Mouse (Mus musculus) gastrocnemius, postnatal 36 days (tissue): ENCODE measurements around the gene Rrm2. TPM values are rescaled to one million over a fixed set of nuclear protein-coding genes. Genes with fewer than 3 reads are reported as not detected.

ENCODE experiments used
- DNase-seq, 2 experiments: peaks; one replicate each; pipeline ENCODE4 v3.0.0; 2022
- intact Hi-C: fragments of 180-260 bp; cut with DNase I; formaldehyde crosslinking; loops from one replicate; pipeline ENCODE4 v1.15.1; 2025
- long read RNA-seq, 2 experiments: library from polyadenylated mRNA; stranded (forward); transcript quantifications; one replicate each; pipeline ENCODE4 v2.0.0; 2021
- total RNA-seq, 2 experiments: library from RNA; stranded (reverse); gene quantifications; 2 replicates each; pipeline ENCODE4 v1.2.3; 2021

Rrm2 gene
- 1 to 10 TPM; 2.1 to 3.0 TPM for total RNA-seq
- long read RNA-seq, experiment 1, partial matches to known transcripts = 1 of 2 reads
- long read RNA-seq, experiment 1, other reads (novel, unspliced or antisense) = 0 of 2 reads
- long read RNA-seq, experiment 2, transcript Rrm2-201 (10 exons, 2,193 nt) = major isoform, 6 of 7 reads
- long read RNA-seq, experiment 2, partial matches to known transcripts = 1 of 7 reads
- long read RNA-seq, experiment 2, other reads (novel, unspliced or antisense) = 0 of 7 reads

DNA sequence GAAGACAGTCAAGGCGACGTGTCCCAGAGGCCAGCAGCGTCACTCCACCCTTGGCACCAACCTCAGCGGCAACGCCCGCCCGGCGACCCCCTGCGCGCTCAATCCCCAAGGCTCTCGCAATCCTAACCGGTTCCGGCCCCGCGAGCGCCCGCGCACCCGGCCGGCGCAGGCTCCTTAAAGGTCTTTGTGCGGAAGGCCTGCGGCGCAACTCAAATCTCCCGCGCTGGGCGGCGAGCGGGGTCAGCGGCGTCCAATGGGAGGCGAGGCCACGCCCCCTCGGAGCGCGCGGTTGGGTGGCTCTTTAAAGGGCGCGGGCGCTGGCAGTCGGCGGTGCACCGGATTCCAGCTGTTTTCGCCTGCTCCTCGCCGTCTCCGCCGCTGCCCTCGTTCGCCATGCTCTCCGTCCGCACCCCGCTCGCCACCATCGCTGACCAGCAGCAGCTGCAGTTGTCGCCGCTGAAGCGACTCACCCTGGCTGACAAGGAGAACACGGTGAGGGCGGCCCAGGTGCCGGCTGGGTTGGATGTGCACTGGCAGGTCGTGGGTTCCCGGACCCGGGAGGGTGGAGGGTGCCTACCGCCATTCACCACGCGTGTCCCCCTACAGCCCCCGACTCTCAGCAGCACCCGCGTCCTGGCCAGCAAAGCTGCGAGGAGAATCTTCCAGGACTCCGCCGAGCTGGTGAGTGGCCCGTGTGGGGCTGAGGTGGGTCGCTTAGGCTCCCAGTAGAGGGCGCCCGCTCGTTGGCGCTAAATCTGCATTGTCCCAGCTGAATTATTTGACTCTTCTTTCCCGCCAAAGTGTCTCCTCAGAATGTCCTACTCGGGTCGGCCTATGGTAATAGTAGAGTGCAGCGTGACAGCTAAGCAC is at the start of gene Rrm2:
Gene Rrm2 (plus strand): TSS at position 288 of the 870 bp plus-strand sequence.
- intact Hi-C loops = loop anchor here (5.0 kb wide), 1 partner anchor 124 kb away; the partner anchor contains the start of gene Mboat2
- DNase-seq = peak; percentile 89 to 94

DNA sequence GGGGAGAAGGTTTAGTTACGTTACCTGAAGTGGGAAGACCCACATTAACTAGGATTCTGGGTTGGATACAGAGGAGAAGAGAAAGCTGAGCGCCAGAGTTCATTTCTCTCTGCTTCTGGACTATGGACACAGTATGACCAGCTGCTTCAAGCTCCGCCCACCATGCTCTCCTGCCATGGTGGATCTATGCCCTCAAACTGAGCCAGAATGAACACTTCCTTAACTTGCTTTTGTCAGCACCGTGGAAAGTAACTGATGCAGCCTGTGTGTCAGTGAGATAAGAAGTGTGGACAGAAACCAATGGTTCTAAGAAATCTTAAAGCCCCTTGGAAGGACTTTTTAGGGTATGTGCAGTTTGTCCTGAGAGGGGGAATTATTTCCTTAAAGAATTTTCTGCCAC is 49.0 kb upstream of the Rrm2 start:
- DNase-seq = no peak
- intact Hi-C loops = no loop called here

DNA sequence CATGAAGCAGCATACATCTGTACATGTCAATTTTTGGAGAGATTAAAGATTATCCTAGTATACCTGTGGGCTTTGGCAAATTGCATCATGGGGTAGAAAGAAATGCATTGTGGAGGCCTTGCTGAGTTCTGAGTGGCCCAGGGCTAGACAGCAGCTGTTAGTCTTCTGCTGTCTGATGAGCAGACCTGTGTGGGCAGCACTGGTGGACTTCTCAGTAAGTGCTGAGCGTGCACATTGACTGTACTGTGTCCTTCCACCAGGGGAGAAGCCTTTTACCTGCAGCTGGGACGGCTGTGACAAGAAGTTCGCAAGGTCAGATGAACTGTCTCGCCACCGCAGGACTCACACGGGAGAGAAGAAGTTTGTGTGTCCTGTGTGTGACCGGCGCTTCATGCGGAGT is 48.1 kb upstream of the Rrm2 start:
- intact Hi-C loops = no loop called here
- no peak for DNase-seq

DNA sequence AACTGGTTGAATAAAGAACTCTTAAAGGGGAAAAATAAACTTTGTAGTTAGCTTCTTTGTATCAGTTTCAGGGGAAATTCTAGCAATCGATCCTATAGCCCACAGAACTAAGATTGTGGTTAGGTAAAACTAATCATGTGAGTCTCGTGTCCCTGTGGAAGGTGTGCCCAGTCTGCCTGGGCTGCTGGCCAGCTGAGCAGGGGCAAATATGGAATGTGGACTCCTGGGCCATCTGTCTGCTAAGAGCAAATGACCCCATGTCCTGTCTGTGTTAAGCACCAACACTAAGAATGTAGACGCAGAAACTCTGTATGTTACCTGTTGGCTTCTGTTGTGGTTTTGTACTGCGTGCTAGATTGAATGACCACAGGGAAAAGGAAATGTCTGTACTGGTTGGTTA is 46.9 kb upstream of the Rrm2 start:
- intact Hi-C loops = no loop called here

DNA sequence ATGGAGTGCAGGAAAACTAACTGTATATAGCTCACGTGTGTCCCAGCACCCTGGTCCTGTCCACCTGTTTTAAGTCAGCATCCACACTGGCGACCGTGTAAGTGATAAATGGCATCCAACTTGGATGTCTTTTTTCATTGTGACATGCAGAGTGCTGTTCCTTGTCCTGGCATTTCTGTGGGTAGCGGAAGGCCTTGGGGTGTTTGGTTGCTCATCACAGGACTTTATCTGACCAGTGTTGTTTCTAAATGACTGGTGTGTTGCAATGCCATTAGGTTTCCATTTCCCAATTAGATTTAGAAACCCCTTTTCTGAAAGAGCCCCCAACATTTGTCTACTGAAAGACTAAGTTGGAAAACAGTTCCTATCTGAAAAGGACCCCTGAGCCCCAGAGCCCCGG is 45.9 kb upstream of the Rrm2 start:
- intact Hi-C loops = no loop called here
- no peak for DNase-seq

More for the DNA sequence above, 46.9 kb upstream of the Rrm2 start:
- no peak for DNase-seq

DNA sequence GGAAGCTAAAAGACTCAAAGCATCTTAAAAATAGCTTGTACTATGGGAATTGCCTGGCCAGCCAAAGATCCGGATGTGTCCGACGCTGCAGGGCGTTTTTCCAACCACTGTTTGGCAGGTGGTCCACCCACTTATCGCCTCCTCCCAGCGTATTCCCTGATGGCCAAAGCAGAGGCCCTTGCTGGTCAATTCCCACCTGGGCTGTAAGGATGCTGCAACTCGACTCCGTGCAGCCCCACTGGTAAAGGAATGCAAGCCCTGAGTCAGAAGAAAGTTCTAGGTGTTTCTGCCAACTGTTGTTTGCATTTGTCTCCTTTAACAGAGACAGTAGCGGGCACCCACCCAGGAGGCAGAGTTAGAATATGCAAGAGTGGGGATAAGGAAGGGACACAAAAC is 27.9 kb upstream of the Rrm2 start:
- DNase-seq = peak; percentile 71 to 78
- intact Hi-C loops = loop anchor here (5.0 kb wide), 1 partner anchor 73 kb away; no protein-coding TSS in a partner anchor

DNA sequence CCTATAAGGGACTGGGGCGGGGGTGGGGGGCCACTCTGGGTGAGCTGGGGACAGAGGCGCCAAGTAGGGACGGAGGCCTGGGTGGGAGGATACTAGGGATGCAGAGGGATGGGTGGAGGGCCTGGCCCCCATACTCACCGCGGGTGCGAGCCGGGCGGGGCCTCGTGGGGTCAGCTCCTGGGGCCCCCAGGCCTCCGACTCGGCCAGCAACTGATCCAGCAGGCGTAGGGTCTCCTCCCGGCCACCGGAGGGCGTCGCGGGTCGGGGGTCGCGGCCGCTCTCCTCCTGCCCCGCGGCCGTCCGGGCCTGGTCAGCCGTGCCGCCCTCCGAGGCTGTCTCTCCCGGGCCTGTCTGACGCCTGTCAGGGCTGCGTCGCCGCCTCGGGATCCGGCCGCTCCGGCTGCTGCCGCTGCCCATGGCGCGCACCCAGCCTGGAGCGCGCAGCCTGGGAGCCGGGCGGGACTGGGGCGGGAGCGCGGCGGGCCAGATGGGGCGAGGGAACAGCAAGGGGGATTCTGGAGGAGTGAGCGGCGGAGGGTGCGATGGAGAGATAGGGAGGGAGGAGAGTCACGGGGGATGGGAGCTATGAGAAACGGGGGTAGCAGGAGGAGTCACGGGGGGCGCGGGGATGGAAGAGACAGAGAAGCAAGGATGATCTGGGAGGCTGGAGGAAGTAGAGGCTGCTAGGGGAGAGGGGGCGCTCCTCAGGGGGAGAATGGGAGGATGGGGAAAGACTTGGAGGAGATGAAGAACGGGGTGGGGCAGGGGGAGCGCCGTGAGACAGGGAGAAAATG is 27.4 kb upstream of the Rrm2 start:
- intact Hi-C loops = loop anchor here (5.0 kb wide), 1 partner anchor 73 kb away; no protein-coding TSS in a partner anchor

DNA sequence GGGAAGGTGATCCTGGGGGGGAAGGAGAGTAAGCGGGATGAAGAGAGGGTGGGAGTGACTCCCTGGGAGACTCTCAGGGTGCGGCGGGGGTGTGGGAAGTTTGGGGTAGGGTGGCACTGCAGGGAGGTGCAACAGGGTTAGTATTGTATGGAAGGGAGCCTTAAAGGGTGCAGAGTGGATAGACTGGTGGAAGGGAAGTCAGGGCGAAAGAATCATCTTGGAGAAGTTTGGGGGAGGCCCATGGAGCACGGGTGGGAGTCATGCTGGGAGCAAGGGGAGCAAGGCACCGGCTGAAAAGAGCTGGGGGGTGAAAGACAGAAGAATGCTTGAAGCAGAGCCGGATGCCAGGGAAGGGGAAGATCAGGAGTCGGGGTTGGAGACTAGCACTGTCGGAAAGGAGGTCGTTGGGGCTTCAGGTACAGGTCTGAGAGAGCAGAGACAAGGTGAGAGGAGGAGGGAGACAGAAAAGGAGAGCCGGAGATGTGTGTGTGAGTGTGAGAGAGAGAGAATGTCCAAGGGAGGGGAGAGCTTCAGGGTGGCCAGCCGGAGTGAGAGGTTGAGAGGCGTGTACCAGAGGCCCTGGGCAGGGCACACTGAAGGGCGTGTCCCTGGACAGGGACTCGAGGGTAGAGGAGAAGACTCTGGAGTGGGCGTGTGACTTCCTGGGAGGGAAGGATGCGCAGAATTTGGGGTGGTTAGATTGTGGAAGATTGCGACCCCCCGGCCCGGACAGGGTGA is 26.6 kb upstream of the Rrm2 start, which contains the start of gene Cys1:
Gene Cys1 (minus strand): TSS at position 528 of the 738 bp plus-strand sequence.
- peak; percentile 26 to 45 for DNase-seq
- intact Hi-C loops = loop anchor here (5.0 kb wide), 1 partner anchor 74 kb away; no protein-coding TSS in a partner anchor

More for the DNA sequence above, 27.4 kb upstream of the Rrm2 start:
- DNase-seq = peak in 1 of 2 experiments; percentile 26

DNA sequence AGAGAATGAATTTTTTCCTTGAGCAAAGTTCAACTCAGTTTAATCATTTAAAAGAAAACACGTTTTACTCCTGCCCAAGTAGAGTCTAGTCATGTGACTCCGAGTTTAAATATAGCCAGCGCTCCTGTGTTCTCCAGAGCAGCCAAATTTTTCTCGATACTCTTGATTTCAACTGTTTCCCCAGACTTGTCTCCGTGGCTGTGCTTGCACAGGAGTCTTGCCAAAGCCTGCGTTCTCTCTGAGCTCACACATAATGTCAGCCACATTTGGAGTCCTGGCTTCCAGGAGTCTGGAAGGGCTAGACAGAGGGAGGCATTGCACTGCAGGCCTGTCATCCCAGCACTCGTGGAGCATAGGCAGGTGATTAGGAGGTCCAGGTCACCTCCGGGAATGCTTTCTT is 25.5 kb upstream of the Rrm2 start:
- DNase-seq = peak in 1 of 2 experiments; percentile 42
- intact Hi-C loops = loop anchor here (5.0 kb wide), 1 partner anchor 75 kb away; no protein-coding TSS in a partner anchor

DNA sequence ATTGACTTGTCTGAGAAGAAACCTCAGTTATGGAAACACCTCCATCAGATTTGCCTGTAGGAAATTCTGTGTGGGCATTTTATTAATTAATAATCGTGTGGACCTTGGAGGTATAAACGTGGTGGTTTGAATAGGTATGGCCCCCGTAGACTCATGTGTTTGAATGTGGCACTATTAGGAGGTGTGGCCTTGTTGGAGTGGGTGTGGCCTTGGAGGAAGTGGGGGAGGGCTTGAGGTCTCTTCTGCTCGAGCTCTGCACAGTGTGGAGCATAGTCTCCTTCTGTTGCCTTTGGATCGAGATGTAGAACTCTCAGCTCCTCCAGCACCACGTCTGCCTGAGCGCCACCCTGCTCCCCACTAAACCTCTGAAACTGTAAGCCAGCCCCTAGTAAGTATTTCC is 24.6 kb upstream of the Rrm2 start:
- no peak for DNase-seq
- intact Hi-C loops = loop anchor here (5.0 kb wide), 1 partner anchor 76 kb away; no protein-coding TSS in a partner anchor

DNA sequence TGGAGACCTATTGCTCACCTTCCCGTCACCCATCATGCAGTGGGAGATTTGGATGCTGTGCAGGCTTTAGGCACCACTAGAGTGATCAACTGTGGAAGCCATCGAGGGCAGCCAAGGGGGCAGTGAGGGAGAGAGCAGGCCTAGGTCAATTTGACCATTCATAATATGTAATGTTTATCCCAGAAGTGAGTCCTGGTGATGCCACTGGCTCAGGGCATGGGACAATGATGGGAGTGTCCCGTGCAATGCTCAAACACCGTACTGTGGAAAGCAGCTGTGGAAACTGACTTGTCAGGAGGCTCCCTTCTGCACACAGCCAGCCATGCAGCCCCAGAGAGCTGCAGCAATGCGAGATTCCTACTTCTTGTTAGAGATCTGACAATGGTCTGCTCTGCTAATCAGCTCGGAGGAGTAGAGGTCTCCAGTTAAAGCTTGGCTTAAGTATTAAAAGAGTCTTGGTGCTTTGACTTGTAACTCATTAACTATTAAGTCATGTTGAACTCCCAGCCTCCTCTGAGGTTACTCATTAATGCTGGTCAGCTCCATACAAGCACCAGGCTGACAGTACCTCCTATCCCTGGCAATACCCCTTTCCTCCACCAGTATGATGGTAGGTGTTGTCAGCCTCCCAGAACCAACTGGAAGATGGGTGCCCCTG is 21.9 kb upstream of the Rrm2 start:
- DNase-seq = no peak
- intact Hi-C loops = no loop called here

DNA sequence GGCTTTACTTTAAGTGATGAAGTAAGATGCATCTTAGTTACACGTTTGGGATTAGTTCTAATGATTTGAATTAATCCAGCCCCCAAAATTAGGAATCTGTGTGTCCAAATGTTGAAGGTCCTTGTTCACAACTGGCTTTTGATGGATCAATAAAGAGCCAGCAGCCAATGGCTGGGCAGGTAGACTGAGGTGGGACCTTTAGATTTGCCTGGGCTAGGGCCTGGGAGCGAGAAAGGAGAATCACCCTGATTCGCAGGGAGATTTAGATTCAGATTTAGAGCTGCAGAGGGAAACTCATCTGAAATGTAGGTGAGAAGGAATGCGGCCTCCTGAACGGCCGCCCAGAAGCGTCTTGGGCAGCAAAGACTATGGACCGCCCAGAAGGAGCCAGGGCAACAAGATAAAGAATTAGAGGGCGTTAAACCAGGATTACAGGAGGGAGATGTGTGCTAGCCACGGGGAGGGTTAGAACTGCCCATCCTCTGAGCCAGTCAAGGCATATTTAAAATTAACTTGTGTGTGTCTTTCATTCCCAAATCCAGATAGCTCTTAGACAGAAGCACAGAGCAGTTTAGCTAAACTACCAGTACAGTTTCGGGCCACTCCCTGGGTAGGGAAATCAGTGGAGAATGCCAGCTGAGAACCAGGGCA is 21.2 kb upstream of the Rrm2 start:
- no peak for DNase-seq
- intact Hi-C loops = no loop called here

DNA sequence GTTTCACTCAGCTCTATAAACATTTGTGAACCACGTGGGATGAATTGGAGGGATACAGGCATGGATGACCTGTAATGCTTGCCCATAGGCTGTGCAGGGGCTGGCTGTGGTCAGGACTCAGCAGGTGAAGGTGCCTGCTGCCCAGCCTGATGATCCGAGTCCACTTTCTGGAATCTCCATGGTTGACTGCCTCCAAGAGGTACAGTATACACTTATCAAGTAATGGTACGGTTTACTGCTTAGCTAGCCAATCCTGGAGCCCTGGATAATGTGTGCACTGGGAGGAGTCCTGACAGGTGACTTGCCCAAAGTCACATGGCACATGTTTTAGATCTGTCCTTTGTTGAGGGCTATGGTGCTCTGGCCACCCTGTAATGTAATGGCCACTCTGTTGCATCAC is 17.7 kb upstream of the Rrm2 start:
- DNase-seq = no peak
- intact Hi-C loops = no loop called here

DNA sequence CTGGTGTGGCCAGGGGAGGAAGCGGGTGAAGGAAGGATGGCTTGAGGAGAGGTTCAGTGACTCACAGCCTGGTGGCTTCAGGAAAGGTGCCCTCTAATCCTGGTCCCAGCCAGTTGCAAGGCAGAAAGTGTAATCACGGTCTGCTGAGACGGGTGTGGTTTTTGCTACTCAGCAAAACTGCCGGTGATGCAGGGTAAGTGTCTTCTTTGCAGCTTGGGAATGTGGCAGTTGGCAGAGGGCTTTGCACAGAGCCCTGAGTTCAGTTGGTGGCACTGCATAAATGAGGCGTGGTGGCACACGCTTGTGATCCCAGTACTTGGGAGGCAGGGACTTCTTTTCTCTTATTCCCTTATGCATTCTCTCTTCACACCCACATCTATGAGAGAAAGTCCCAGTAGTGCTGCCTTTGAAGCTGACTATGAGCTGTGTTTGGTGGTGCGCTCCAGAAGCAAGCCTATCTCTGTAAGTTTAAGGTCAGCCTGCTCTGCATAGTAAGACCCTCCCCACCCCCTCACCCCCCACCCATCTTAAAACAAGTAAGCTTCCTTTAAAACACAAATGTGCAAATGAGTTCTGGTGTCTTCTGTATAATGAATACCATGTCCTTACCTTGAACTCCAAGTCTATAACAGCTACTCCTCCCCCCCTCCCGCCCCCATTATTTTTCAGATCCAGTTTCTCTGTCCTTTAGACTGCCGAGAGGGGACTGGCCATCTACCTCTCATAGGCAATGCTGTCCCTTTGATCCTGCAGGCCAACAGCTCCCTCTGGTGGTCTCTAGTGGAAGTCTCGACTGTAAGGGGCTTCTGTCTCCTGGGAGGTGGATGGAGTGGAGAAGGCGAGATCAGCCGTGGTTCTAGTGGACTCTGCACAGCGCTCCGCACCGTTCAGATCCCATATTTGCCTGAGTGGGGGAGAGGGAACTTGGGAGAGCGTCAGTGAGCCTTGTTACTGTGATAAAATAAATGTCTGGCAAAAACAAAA is 11.2 kb upstream of the Rrm2 start:
- peak; percentile 74 to 76 for DNase-seq
- intact Hi-C loops = loop anchor here (1.0 to 5.0 kb wide), 3 partner anchors 22 to 229 kb away; no protein-coding TSS in a partner anchor

DNA sequence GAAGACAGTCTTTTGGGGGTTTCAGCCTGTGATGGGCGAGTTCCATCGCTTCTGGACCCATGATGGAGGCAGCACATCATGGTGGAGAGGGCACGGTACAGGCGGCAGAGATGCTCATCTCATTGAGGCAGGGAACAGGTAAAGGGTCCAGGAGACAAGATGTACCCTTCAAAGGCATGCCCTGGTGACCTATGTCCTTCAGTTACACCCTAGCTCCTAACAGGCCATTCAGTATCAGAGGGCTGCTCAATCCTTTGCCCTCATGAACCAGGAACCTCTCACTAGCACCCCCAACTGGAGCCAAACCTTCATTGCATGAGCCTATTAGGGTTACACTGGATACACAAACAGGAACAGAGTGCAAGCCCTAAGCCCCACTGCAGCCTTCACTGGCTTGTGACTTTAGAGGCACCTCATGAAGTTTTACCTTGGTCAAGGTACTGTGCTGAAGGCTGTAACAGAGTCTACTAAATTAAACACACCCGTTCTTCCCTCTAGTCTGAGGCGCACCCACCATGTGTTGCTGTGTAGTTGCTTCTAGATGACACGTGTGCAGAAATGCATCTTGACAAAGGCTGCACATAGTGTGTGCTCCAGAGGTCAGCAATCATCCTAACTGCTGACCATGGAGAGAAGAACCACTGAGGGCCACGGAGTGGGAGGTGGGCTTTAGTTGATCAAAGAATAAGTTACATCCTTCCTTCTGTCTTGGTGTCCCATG is 10.4 kb upstream of the Rrm2 start:
- no peak for DNase-seq
- intact Hi-C loops = loop anchor here (1.0 to 5.0 kb wide), 3 partner anchors 23 to 230 kb away; no protein-coding TSS in a partner anchor

DNA sequence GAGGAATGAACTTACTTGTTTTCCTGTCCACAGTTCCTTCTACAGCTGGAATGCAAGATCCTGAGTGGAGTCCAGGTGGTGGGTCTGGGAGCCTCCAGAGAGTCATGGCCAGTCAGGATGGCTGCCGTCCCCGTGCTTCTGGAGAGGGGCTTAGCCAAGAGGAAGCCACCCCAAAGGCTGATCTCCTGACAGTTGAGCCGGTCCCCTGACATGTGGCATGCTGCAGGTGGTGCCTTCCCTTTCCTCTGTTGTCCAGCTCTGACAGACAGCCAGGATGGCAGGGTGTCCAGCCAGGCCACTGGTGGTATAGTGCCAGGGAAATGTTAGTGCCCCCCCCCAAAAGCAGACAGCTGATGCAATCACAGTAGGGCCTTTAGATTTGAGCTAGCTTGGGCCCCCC is 9.5 kb upstream of the Rrm2 start:
- DNase-seq = no peak
- intact Hi-C loops = loop anchor here (5.0 kb wide), 1 partner anchor 231 kb away; no protein-coding TSS in a partner anchor

DNA sequence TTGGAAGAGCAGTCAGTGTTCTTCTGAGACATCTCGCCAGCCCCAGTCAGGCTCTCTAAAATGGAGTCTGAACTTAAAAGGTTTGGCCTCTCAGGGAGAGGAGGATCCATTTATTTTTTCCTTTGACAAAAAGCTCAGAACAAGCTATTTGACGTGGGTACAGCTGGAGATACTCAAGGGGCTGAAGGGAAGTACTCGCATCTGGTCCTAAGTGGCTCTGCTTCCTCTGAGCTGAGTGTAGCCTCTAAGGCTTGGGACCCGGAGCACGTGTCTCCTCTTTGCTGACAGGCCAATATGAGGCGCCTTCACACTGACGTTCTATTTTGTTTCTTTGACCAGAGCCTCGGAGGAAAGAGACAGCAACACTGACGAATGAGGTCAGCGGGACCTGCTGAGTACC is 8.5 kb upstream of the Rrm2 start:
- intact Hi-C loops = loop anchor here (5.0 kb wide), 1 partner anchor 232 kb away; no protein-coding TSS in a partner anchor
- no peak for DNase-seq
